Mouse (Mus musculus) intestine, embryonic 15.5 days (tissue): ENCODE data around the gene Gm20388. TPM values are rescaled to one million over a fixed set of nuclear protein-coding genes. Genes with fewer than 3 reads are reported as not detected.

Experiments used
- ATAC-seq: fragments of 200-750 bp; cut with Nextera tagmentation; 2 replicates; pipeline ENCODE4 v1.8.0; 2017; ENCODE audit warnings: moderate TSS enrichment, moderate library complexity
- H3K27ac ChIP-seq: fragments of 300-500 bp; sonication (generic); 2 replicates; pipeline ENCODE4 v1.5.1; 2015; ENCODE audit warnings: mild to moderate bottlenecking, inconsistent platforms
- H3K27me3 ChIP-seq: fragments of 300-500 bp; sonication (generic); replicated peaks from 2 replicates; pipeline ENCODE4 v1.6.1; 2015; ENCODE audit warnings: inconsistent platforms
- H3K36me3 ChIP-seq: fragments of 300-500 bp; sonication (generic); 2 replicates; pipeline ENCODE4 v1.6.1; 2015; ENCODE audit warnings: inconsistent platforms
- H3K4me1 ChIP-seq: fragments of 300-500 bp; sonication (generic); replicated peaks from 2 replicates; pipeline ENCODE4 v1.6.1; 2015; ENCODE audit warnings: inconsistent platforms
- H3K4me2 ChIP-seq: fragments of 300-500 bp; sonication (generic); replicated peaks from 2 replicates; pipeline ENCODE4 v1.6.1; 2015; ENCODE audit warnings: mild to moderate bottlenecking, inconsistent platforms
- H3K4me3 ChIP-seq: fragments of 300-500 bp; sonication (generic); replicated peaks from 2 replicates; pipeline ENCODE4 v1.5.1; 2015; ENCODE audit warnings: inconsistent platforms
- H3K9ac ChIP-seq: fragments of 300-500 bp; sonication (generic); 2 replicates; pipeline ENCODE4 v1.6.1; 2015; ENCODE audit warnings: inconsistent platforms
- H3K9me3 ChIP-seq: fragments of 300-500 bp; sonication (generic); 2 replicates; pipeline ENCODE4 v1.6.1; 2016; ENCODE audit warnings: inconsistent platforms
- WGBS: fragments of 180-500 bp; shearing (Covaris S2); methylation state at CpG from one replicate; pipeline ENCODE4 v1.1.7; 2015; 5-methylcytosine and 5-hydroxymethylcytosine counted together
- polyA plus RNA-seq: library from polyadenylated mRNA; unstranded; fragments of >200 nt; fragmentation: Nextera tagmentation; extraction: Ambion mirVana; gene quantifications from 2 replicates; pipeline ENCODE4 v1.2.1, GENCODE M21; 2015

Gm20388 gene
- polyA plus RNA-seq, 1 experiment from 2014 or later = not detected

DNA sequence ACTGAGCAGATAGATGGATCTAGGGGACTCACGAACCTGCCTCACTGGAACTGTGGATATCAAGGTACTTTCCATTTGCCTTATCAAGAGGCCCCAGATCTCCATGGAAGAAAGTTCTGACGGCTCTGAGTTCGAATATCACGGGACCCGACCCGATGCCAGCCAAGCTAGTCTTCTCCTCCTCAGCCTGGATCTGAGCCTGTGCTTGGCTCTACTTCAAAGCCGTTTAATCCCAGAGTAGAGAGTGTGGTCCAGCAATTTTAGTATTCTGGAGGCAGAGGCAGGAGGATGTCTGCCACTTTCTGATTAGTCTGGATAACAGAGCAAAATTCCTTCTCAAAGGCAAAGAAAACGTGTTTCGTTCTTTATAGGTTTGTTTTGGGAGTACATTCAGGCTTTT lies 1024.0 kb downstream of the Gm20388 start:
- H3K27me3 ChIP-seq = no peaks in the 10 kb centered on the region
- no peak overlapping the region for H3K4me2 ChIP-seq
- WGBS = 93% methylated on average over 9 of the region's 9 CpGs
- ATAC-seq = no peak
- H3K4me1 ChIP-seq = peaks cover 28% of the 10 kb centered on the region; the same call in 1 of the 2 replicates
- H3K4me3 ChIP-seq = no peak overlapping the region
- H3K36me3 ChIP-seq = no peaks in the 10 kb centered on the region
- no peaks in the 10 kb centered on the region for H3K9me3 ChIP-seq
- no peak overlapping the region for H3K9ac ChIP-seq
- no peak overlapping the region for H3K27ac ChIP-seq

DNA sequence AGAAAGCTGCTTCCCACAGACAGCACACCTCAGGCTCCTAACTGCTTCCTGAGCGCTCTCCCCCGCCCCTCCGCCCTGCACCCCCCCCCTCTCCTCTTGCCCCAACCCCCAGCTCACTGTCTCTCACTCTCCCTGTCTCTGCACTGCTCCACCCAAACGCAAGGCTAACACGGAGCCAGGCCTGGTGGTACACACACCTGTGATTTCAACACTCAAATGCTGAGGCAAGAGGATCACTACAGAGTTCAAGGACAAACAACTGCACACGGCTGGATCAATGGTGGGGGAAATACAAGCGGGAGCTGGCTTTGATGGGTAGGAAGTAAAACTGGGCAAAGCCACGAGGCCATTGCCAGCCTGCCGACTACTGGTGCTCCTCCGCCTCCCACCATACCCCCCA lies 1026.0 kb downstream of the Gm20388 start:
- H3K27me3 ChIP-seq = no peaks in the 10 kb centered on the region
- H3K9ac ChIP-seq = no peak overlapping the region
- H3K4me2 ChIP-seq = peak overlapping the region; percentile 1; the same call in 1 of the 2 replicates
- H3K9me3 ChIP-seq = no peaks in the 10 kb centered on the region
- no peak overlapping the region for H3K4me3 ChIP-seq
- no peaks in the 10 kb centered on the region for H3K36me3 ChIP-seq
- H3K4me1 ChIP-seq = peaks cover 27% of the 10 kb centered on the region
- no peak for ATAC-seq
- 29% methylated on average over 10 of the region's 10 CpGs for WGBS
- H3K27ac ChIP-seq = peak overlapping the region; percentile 63

DNA sequence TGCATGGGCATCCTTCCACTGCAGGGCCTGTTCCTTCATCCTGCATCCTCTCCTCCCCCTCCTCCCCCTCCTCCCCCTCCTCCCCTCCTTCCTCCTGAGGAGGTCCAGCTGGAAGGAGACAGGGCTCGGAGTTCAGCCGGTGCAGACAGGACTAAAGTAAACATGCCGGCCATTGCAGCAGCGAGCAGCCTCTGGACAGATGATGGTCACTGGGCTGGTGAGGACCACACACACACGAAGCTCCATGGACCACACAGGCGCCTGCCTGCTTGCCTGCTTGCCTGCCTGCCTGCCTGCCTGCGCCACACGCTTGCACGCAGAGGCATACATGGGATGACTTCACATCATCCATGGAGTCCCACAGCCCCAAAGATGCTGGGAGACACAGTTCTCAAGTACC lies 1026.8 kb downstream of the Gm20388 start:
- no peak overlapping the region for H3K4me3 ChIP-seq
- H3K27ac ChIP-seq = peak overlapping the region; percentile 6
- no peak overlapping the region for H3K9ac ChIP-seq
- H3K27me3 ChIP-seq = no peaks in the 10 kb centered on the region
- 31% methylated on average over 8 of the region's 9 CpGs for whole genome bisulfite sequencing
- peak; percentile 78 for ATAC-seq
- no peaks in the 10 kb centered on the region for H3K9me3 ChIP-seq
- no peaks in the 10 kb centered on the region for H3K36me3 ChIP-seq
- no peak overlapping the region for H3K4me2 ChIP-seq
- peaks cover 19% of the 10 kb centered on the region for H3K4me1 ChIP-seq

DNA sequence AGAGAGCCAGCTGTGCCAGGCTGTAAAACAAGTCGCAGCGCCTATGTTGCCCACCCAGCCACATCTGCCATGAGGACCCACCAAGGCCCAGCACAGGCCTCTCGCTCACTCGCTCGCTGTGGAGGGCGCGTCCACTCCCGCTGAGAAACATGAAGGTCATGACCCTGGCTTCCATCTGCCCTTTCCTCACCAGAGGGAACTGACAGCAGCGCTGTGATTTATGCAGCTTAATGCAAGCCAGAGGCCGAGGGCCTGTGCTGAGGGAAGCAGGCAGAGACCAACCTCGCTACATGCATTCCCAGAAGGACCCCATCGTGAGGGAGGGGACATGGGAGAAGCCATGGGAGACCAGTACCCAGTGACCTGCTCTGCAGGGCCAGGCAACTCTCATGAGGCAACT lies 1029.6 kb downstream of the Gm20388 start:
- Histone ChIP-seq H3K4me1 (peaks cover 18% of the 10 kb centered on the region), H3K27me3 (no peaks in the 10 kb centered on the region), H3K9me3 (no peaks in the 10 kb centered on the region), H3K27ac (peak overlapping the region; percentile 6; the same call in 1 of the 2 replicates), H3K9ac (no peak overlapping the region), H3K36me3 (no peaks in the 10 kb centered on the region), H3K4me2 (no peak overlapping the region), H3K4me3 (no peak overlapping the region)
- ATAC-seq = no peak
- 42% methylated on average over 12 of the region's 12 CpGs for WGBS

DNA sequence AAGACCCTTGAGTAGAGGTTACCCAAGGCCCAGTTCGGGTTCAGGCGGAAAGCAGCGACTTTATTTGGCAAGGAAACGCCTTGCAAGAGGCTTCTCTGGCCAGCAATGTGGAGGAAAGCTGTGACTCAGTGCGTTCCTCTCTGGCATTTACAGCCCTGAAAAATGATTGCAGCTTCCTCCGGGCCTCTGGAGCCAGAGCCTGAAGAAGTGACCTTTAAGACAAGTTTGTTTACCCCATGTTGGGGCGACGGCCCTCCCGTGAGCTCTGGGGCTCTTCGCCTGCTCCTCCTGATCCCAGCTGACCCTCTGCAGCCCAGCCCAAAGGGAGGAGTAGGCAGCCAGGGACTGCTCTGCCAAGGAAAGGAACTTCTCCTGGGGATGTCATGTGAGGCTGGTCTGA lies 1036.6 kb downstream of the Gm20388 start:
- WGBS = 7% methylated on average over 10 of the region's 10 CpGs
- Histone ChIP-seq H3K4me1 (peaks cover 39% of the 10 kb centered on the region), H3K9ac (no peak overlapping the region), H3K4me3 (no peak overlapping the region), H3K27ac (peak overlapping the region; percentile 85), H3K9me3 (no peaks in the 10 kb centered on the region), H3K36me3 (no peaks in the 10 kb centered on the region), H3K4me2 (peak overlapping the region; percentile 18), H3K27me3 (no peaks in the 10 kb centered on the region)
- peak; percentile 80 for ATAC-seq

DNA sequence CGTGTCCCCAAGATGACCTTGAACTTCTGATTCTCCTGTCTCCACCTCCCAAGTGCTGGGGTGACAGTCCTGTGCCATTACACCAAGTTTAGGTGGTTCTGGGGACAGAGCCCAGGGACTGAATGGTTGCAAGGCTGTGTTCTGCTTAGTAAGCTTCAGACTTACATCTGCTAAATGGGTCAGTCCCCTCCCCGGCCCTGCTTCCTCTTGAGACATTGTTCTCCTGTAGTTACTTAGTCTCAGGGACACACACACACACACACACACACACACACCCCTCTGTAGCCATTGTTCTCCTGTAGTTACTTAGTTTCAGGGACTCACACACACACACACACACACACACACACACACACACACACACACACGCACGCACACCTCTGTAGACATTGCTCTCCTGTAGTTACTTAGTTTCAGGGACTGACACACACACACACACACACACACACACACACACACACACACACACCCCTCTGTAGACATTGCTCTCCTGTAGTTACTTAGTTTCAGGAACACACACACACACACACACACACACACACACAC lies 1037.5 kb downstream of the Gm20388 start:
- ATAC-seq = no peak
- H3K4me2 ChIP-seq = peak overlapping the region; percentile 44; the same call in 1 of the 2 replicates

DNA sequence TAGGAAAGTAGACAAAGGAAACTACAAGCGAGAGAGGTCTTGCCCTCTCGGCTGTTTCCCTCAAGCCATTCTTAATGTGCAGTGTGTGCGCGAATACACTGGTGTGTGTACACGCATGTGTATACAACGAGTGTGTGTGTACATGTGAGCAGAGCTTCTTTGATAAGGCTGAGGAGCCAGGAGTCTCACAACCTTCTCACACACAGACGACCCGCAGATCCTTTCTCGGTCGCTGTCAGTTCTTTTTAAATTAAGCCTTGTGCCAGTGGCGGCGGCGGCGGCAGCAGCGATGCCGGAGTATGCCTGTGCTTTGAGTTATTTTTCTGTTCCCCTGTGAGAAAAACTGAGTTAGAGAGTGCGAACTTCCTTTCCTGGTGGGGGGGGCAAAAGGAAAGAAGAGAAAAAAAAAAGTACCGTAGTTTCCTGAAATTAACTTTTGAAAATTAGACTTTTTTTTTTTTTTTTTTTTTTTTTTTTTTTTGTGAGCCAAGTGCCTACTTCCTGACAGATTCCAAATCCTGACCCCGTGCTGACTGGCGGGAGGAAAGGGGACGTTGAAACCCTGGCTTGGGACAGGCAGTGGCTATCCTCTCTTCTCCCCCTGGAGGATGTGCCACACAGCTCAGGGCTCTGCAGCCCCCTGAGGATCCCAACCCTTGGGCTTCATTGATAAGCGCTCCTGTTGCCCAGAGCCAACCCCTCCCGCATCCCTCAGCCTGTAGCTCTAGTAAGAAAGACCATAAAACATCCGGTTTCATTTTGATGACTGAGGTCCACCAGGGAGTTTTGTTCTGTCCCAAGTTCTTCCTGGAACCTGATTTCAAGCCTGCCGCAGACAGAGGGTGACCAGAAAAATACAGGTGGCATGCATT lies 1038.2 kb downstream of the Gm20388 start:
- WGBS = 21% methylated on average over 25 of the region's 25 CpGs
- H3K9ac ChIP-seq = no peak overlapping the region
- peaks cover 39% of the 10 kb centered on the region for H3K4me1 ChIP-seq
- H3K27ac ChIP-seq = peak overlapping the region; percentile 85
- no peak for ATAC-seq
- H3K36me3 ChIP-seq = no peaks in the 10 kb centered on the region
- no peaks in the 10 kb centered on the region for H3K27me3 ChIP-seq
- H3K4me2 ChIP-seq = peak overlapping the region; percentile 44
- no peaks in the 10 kb centered on the region for H3K9me3 ChIP-seq
- H3K4me3 ChIP-seq = no peak overlapping the region

More for the DNA sequence above, 1037.5 kb downstream of the Gm20388 start:
- Histone ChIP-seq H3K9me3 (no peaks in the 10 kb centered on the region), H3K36me3 (no peaks in the 10 kb centered on the region), H3K27me3 (no peaks in the 10 kb centered on the region), H3K9ac (no peak overlapping the region), H3K4me3 (no peak overlapping the region), H3K27ac (peak overlapping the region; percentile 85), H3K4me1 (peaks cover 39% of the 10 kb centered on the region)
- WGBS = 45% methylated on average over 4 of the region's 4 CpGs

DNA sequence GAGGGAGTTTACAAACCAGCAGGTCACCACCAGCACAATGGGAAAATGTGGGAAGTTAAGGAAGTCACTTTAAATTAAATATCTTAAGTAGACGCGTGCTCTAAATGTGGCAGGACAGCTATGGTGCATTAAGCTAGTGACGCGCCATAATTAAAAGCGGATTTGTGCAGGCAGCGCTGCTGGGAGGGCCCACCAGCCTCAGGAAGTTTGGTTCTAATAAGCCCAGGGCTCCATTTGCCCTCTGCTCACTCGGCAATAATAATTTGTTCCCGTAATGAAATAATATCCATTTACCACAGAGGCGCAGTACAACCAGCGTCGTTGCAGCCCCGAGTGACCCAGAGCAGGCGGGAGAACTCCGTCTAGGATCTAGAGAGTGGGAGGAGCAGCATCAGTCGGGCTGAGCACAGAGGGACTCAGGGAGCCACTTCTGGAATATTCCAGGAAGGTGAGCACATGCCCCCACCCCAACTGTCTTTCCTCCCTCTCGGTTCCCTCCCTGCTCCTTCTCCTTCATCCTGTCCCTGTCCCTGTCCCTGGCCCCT lies 1040.1 kb downstream of the Gm20388 start:
- Histone ChIP-seq H3K9me3 (no peaks in the 10 kb centered on the region), H3K4me1 (peaks cover 39% of the 10 kb centered on the region), H3K4me2 (0 out of 2 replicates have a peak overlapping the region, but pooled peaks have one; percentile 3), H3K27me3 (no peaks in the 10 kb centered on the region), H3K4me3 (no peak overlapping the region), H3K9ac (no peak overlapping the region), H3K27ac (0 out of 2 replicates have a peak overlapping the region, but pooled peaks have one; percentile 22), H3K36me3 (no peaks in the 10 kb centered on the region)
- ATAC-seq = no peak
- 46% methylated on average over 16 of the region's 16 CpGs for WGBS

DNA sequence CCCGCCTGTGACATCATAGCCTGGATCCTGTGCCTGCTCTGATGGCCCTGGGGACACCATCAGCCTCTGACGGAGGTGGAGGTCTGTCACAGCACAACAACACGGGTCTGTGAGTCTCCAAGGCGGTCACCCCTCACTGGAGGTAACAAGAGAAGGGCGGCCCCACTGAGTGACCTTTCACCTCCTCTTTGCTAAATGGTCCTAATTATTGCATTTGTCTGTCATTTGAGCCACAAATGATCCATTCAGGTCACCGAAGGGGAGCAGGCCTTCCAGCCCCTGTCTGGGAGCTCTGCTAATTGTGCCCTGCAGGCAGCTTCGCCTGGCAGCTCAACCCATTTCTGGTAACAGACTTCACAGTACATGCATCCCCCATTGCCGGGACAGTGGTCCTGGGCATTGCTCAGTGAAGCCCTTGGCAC lies 1048.8 kb downstream of the Gm20388 start:
- Histone ChIP-seq H3K9me3 (no peaks in the 10 kb centered on the region), H3K4me1 (0 out of 2 replicates have a peak, but pooled peaks cover 10% of the 10 kb centered on the region), H3K4me2 (no peak overlapping the region), H3K27ac (no peak overlapping the region), H3K36me3 (no peaks in the 10 kb centered on the region), H3K9ac (no peak overlapping the region), H3K4me3 (no peak overlapping the region), H3K27me3 (no peaks in the 10 kb centered on the region)
- no peak for ATAC-seq
- 55% methylated on average over 8 of the region's 8 CpGs for WGBS

DNA sequence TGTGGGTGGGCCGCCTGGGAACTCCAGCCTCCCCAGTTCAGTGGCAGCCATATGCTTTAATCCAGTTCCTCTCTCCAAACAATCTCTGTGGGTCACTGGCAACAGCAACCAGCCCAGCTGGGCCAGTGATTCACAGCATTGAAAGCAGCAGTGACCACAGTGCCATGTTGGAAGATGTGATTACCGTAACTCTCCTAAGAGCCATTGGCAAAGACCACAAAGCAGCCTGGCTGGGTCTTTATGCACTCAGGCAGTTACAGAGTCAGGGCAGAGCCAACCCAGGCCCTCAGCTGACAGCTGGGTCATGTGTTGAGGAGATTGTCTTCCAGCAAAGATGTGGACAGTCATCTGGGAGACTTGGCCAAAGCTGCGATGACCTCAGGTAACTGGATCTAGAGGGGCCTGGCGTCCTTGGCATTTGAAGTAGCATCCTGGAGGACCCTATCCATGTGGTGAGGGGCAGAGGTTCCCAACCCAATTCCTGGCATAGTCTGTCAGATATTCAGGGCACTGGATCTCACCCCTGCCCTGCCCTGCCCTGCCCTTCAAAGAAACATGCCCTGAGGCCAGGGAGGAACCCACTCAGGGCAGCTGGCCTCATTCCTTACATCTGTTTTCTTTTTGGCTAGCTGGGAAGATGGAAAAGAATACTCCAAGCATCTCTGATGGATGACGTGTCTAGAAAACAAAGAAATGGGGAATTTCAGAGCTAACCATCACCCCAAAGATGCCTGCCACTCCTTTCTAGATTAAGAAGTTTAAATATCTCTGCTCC lies 1052.2 kb downstream of the Gm20388 start:
- Histone ChIP-seq H3K4me1 (0 out of 2 replicates have a peak, but pooled peaks cover 4% of the 10 kb centered on the region), H3K36me3 (no peaks in the 10 kb centered on the region), H3K27ac (no peak overlapping the region), H3K9ac (no peak overlapping the region), H3K4me2 (no peak overlapping the region), H3K27me3 (no peaks in the 10 kb centered on the region; the same call in 1 of the 2 replicates), H3K9me3 (no peaks in the 10 kb centered on the region), H3K4me3 (no peak overlapping the region)
- no peak for ATAC-seq
- WGBS = 95% methylated on average over 5 of the region's 5 CpGs

DNA sequence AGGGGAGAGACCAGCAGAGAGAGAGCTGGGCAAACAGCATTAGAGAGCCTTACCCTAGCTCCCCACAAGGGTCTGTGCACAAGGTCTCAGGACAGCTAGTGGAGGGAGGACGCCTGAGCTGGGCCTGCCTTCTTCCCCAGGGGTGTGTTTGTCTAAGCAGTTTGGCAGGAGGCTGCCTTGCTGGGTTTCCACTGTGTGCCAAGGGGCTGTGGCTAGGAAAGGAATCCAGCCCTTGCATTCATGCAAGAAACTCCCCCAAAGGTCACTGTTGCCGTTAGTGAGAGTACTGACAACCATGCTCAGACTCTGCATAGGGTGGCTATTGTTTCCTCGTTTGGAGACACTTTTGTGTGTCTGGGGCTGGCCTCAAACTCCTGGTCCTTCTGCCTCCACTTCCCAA lies 1055.9 kb downstream of the Gm20388 start:
- Histone ChIP-seq H3K36me3 (no peaks in the 10 kb centered on the region), H3K27me3 (no peaks in the 10 kb centered on the region; the same call in 1 of the 2 replicates), H3K4me1 (peaks cover 4% of the 10 kb centered on the region), H3K4me3 (no peak overlapping the region), H3K9ac (no peak overlapping the region), H3K27ac (no peak overlapping the region), H3K9me3 (no peaks in the 10 kb centered on the region), H3K4me2 (no peak overlapping the region)
- ATAC-seq = no peak
- 41% methylated on average over 3 of the region's 3 CpGs for WGBS

DNA sequence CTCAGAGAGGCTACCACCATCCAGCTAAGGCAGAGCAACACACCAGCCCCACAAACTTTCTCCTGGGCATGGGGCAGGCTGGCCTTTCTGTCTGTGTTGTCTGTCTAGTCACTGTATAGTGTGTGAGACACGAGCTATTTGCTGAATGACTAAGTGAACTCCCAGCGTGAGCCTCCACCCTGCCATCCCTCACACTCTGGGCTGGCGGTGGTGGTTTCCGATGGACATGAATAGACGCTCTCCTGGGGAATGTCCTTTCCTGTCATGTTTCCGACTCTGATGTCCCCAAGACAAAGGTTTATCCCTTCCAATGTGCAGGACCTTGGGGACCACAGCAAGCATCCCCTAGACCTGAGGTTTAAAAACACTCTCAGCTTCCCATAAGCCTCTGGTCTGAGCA lies 1057.7 kb downstream of the Gm20388 start:
- ATAC-seq = no peak
- 60% methylated on average over 6 of the region's 6 CpGs for WGBS
- H3K36me3 ChIP-seq = no peaks in the 10 kb centered on the region
- no peak overlapping the region for H3K27ac ChIP-seq
- no peak overlapping the region for H3K4me2 ChIP-seq
- peaks cover 19% of the 10 kb centered on the region for H3K4me1 ChIP-seq
- H3K27me3 ChIP-seq = peaks cover 9% of the 10 kb centered on the region; the same call in 1 of the 2 replicates
- no peak overlapping the region for H3K9ac ChIP-seq
- no peak overlapping the region for H3K4me3 ChIP-seq
- no peaks in the 10 kb centered on the region for H3K9me3 ChIP-seq
